Mouse (Mus musculus) forebrain, embryonic 10.5 days (tissue): Measurements from ENCODE around the gene Sec14l3. TPM values are rescaled to one million over a fixed set of nuclear protein-coding genes. Genes with fewer than 3 reads are reported as not detected.
"Not testable (repeated sequence)": the region's sequence is repeated elsewhere in the genome, so short reads cannot be mapped to it uniquely, and the experiment has no call there.

Experiments used
- DNase-seq: peaks from one replicate; pipeline ENCODE4 v3.0.0-alpha.2; 2017; ENCODE audit warnings: low spot score; ENCODE audit errors: extremely low spot score
- H3K27ac ChIP-seq: fragments of 300-500 bp; sonication (generic); 2 replicates; pipeline ENCODE4 v1.5.1; 2016; ENCODE audit warnings: mild to moderate bottlenecking
- H3K27me3 ChIP-seq: fragments of 300-500 bp; sonication (generic); 2 replicates; pipeline ENCODE4 v1.6.1; 2016; ENCODE audit warnings: mild to moderate bottlenecking; ENCODE audit not compliant: poor library complexity, severe bottlenecking
- H3K36me3 ChIP-seq: fragments of 300-500 bp; sonication (generic); replicated peaks from 2 replicates; pipeline ENCODE4 v1.6.1; 2016; ENCODE audit warnings: mild to moderate bottlenecking, moderate library complexity
- H3K4me1 ChIP-seq: fragments of 300-500 bp; sonication (generic); 2 replicates; pipeline ENCODE4 v1.6.1; 2016
- H3K4me3 ChIP-seq: fragments of 300-500 bp; sonication (generic); 2 replicates; pipeline ENCODE4 v1.5.1; 2016; ENCODE audit warnings: mild to moderate bottlenecking, moderate library complexity
- H3K9me3 ChIP-seq: fragments of 300-500 bp; sonication (generic); 2 replicates; pipeline ENCODE4 v1.6.1; 2016; ENCODE audit warnings: mild to moderate bottlenecking, moderate library complexity
- WGBS: fragments of 180-500 bp; shearing (Covaris S2); methylation state at CpG from one replicate; pipeline ENCODE4 v1.1.7; 2016; 5-methylcytosine and 5-hydroxymethylcytosine counted together
- polyA plus RNA-seq: library from polyadenylated mRNA; unstranded; fragments of >200 nt; fragmentation: Nextera tagmentation; extraction: Ambion mirVana; gene quantifications from 2 replicates; pipeline ENCODE4 v1.2.1, GENCODE M21; 2016

Gene Sec14l3
- polyA plus RNA-seq: not detected in 2 replicates

- peaks cover 8% of the 10 kb centered on the region for H3K4me1 ChIP-seq
- no peaks in the 10 kb centered on the region for H3K9me3 ChIP-seq
- H3K27ac ChIP-seq: no peak within 1 kb of the TSS
- WGBS: 75% methylated on average over 5 of the region's 5 CpGs
- no peak within 1 kb of the TSS for H3K4me3 ChIP-seq
- DNase-seq: no peak
- no peaks in the 10 kb centered on the region for H3K27me3 ChIP-seq
- H3K36me3 ChIP-seq: no peaks in the 10 kb centered on the region
Measured at GRCm38 (mm10) chr11:4064627-4065122, at the start of gene Sec14l3. Gene Sec14l3, plus strand, starts transcription at chr11:4064841.

- H3K36me3 ChIP-seq, H3K9me3 ChIP-seq, H3K4me3 ChIP-seq, H3K4me1 ChIP-seq, H3K27me3 ChIP-seq, H3K27ac ChIP-seq, DNase-seq: not testable (repeated sequence)
- WGBS: 90% methylated on average over 14 of the region's 14 CpGs
Measured at GRCm38 (mm10) chr11:4015796-4016195, 48.8 kb upstream of the Sec14l3 start.

- 92% methylated on average over 13 of the region's 13 CpGs for WGBS
- not testable (repeated sequence) for H3K4me1 ChIP-seq, DNase-seq, H3K27me3 ChIP-seq, H3K9me3 ChIP-seq, H3K36me3 ChIP-seq, H3K4me3 ChIP-seq, H3K27ac ChIP-seq
Measured at GRCm38 (mm10) chr11:4022111-4022510, 42.5 kb upstream of the Sec14l3 start.

- H3K4me3 ChIP-seq: no peak overlapping the region
- H3K4me1 ChIP-seq: no peaks in the 10 kb centered on the region
- H3K9me3 ChIP-seq: no peaks in the 10 kb centered on the region
- no peaks in the 10 kb centered on the region for H3K27me3 ChIP-seq
- H3K27ac ChIP-seq: no peak overlapping the region
- H3K36me3 ChIP-seq: no peaks in the 10 kb centered on the region
- WGBS: 79% methylated on average over 2 of the region's 2 CpGs
- DNase-seq: no peak
Measured at GRCm38 (mm10) chr11:4023321-4023720, 41.3 kb upstream of the Sec14l3 start.

- H3K9me3 ChIP-seq: no peaks in the 10 kb centered on the region; the same call in 1 of the 2 replicates
- WGBS: 88% methylated on average over 8 of the region's 8 CpGs
- H3K36me3 ChIP-seq: no peaks in the 10 kb centered on the region
- no peak overlapping the region for H3K4me3 ChIP-seq
- DNase-seq: no peak
- H3K27ac ChIP-seq: no peak overlapping the region
- peaks cover 13% of the 10 kb centered on the region for H3K27me3 ChIP-seq
- H3K4me1 ChIP-seq: 0 out of 2 replicates have a peak, but pooled peaks cover 3% of the 10 kb centered on the region
Measured at GRCm38 (mm10) chr11:4027066-4027465, 37.6 kb upstream of the Sec14l3 start.

- DNase-seq: no peak
- H3K4me1 ChIP-seq: 0 out of 2 replicates have a peak, but pooled peaks cover 3% of the 10 kb centered on the region
- WGBS: 80% methylated on average over 9 of the region's 9 CpGs
- peaks cover 20% of the 10 kb centered on the region for H3K27me3 ChIP-seq
- H3K27ac ChIP-seq: no peak overlapping the region
- H3K4me3 ChIP-seq: no peak overlapping the region
- no peaks in the 10 kb centered on the region; the same call in 1 of the 2 replicates for H3K9me3 ChIP-seq
- no peaks in the 10 kb centered on the region for H3K36me3 ChIP-seq
Measured at GRCm38 (mm10) chr11:4027561-4028334, 36.9 kb upstream of the Sec14l3 start.

- WGBS: 75% methylated on average over 4 of the region's 4 CpGs
- no peak for DNase-seq
- H3K27ac ChIP-seq: no peak overlapping the region
Measured at GRCm38 (mm10) chr11:4029343-4029742, 35.3 kb upstream of the Sec14l3 start.

GRCm38 (mm10) chr11:4031126-4031941 is 33.3 kb upstream of the Sec14l3 start, which contains the start of gene Sec14l4:
Gene Sec14l4, plus strand, starts transcription at chr11:4031462.
- peaks cover 22% of the 10 kb centered on the region for H3K27me3 ChIP-seq
- H3K36me3 ChIP-seq: no peaks in the 10 kb centered on the region
- 34% methylated on average over 16 of the region's 16 CpGs for WGBS
- H3K27ac ChIP-seq: no peak within 1 kb of the TSS
- DNase-seq: no peak
- H3K4me1 ChIP-seq: 0 out of 2 replicates have a peak, but pooled peaks cover 3% of the 10 kb centered on the region
- no peak within 1 kb of the TSS for H3K4me3 ChIP-seq
- H3K9me3 ChIP-seq: no peaks in the 10 kb centered on the region; the same call in 1 of the 2 replicates

More at GRCm38 (mm10) chr11:4029343-4029742, 35.3 kb upstream of the Sec14l3 start:
- no peak overlapping the region for H3K4me3 ChIP-seq
- 0 out of 2 replicates have a peak, but pooled peaks cover 3% of the 10 kb centered on the region for H3K4me1 ChIP-seq
- no peaks in the 10 kb centered on the region; the same call in 1 of the 2 replicates for H3K9me3 ChIP-seq
- H3K36me3 ChIP-seq: no peaks in the 10 kb centered on the region
- H3K27me3 ChIP-seq: peaks cover 22% of the 10 kb centered on the region

GRCm38 (mm10) chr11:4031961-4032360 is 32.7 kb upstream of the Sec14l3 start:
- H3K27ac ChIP-seq: no peak overlapping the region
- H3K36me3 ChIP-seq: no peaks in the 10 kb centered on the region
- no peak overlapping the region for H3K4me3 ChIP-seq
- DNase-seq: no peak
- WGBS: 32% methylated on average over 12 of the region's 12 CpGs
- no peaks in the 10 kb centered on the region; the same call in 1 of the 2 replicates for H3K9me3 ChIP-seq
- peaks cover 22% of the 10 kb centered on the region for H3K27me3 ChIP-seq
- 0 out of 2 replicates have a peak, but pooled peaks cover 3% of the 10 kb centered on the region for H3K4me1 ChIP-seq

- H3K27me3 ChIP-seq: peaks cover 22% of the 10 kb centered on the region
- WGBS: 78% methylated on average over 7 of the region's 7 CpGs
- no peaks in the 10 kb centered on the region; the same call in 1 of the 2 replicates for H3K9me3 ChIP-seq
- H3K4me3 ChIP-seq: no peak overlapping the region
- 0 out of 2 replicates have a peak, but pooled peaks cover 3% of the 10 kb centered on the region for H3K4me1 ChIP-seq
- H3K36me3 ChIP-seq: no peaks in the 10 kb centered on the region
- DNase-seq: no peak
- H3K27ac ChIP-seq: no peak overlapping the region
Measured at GRCm38 (mm10) chr11:4033471-4033870, 31.2 kb upstream of the Sec14l3 start.

- Histone ChIP-seq H3K4me3 (no peak overlapping the region), H3K27ac (no peak overlapping the region), H3K27me3 (peaks cover 22% of the 10 kb centered on the region), H3K36me3 (no peaks in the 10 kb centered on the region), H3K9me3 (no peaks in the 10 kb centered on the region; the same call in 1 of the 2 replicates), H3K4me1 (0 out of 2 replicates have a peak, but pooled peaks cover 3% of the 10 kb centered on the region)
- no peak for DNase-seq
- WGBS: 85% methylated on average over 4 of the region's 4 CpGs
Measured at GRCm38 (mm10) chr11:4034169-4034568, 30.5 kb upstream of the Sec14l3 start.

- H3K4me1 ChIP-seq: 0 out of 2 replicates have a peak, but pooled peaks cover 3% of the 10 kb centered on the region
- no peak overlapping the region for H3K27ac ChIP-seq
- H3K27me3 ChIP-seq: peaks cover 22% of the 10 kb centered on the region
- no peak for DNase-seq
- H3K36me3 ChIP-seq: no peaks in the 10 kb centered on the region
- H3K4me3 ChIP-seq: no peak overlapping the region
- H3K9me3 ChIP-seq: no peaks in the 10 kb centered on the region
- WGBS: 68% methylated on average over 18 of the region's 18 CpGs
Measured at GRCm38 (mm10) chr11:4035116-4035892, 29.3 kb upstream of the Sec14l3 start.
